Mouse (Mus musculus) liver, postnatal 0 days (tissue): ENCODE data around the gene Dppa1.
"Not testable (repeated sequence)": the region's sequence is repeated elsewhere in the genome, so short reads cannot be mapped to it uniquely, and the experiment has no call there.

Source experiments
- CTCF ChIP-seq: sonication (generic); IDR thresholded peaks from 2 replicates; pipeline ENCODE4 v1.5.1; 2016; ENCODE audit warnings: antibody characterized with exemption, low read depth
- EP300 ChIP-seq: IDR thresholded peaks from 2 replicates; pipeline ENCODE4 v1.6.1; 2016; ENCODE audit warnings: antibody characterized with exemption, low read depth, mild to moderate bottlenecking

GRCm38 (mm10) chr11:46635516-46635915 lies 6.5 kb upstream of the Dppa1 start:
- not testable (repeated sequence) for TF ChIP-seq CTCF, EP300
